Mouse (Mus musculus) testis, adult 2 months (tissue): Measurements from ENCODE around the gene Tulp4.
"Not testable (repeated sequence)": the region's sequence is repeated elsewhere in the genome, so short reads cannot be mapped to it uniquely, and the experiment has no call there.

Source experiments
- CTCF ChIP-seq: fragments of 200-500 bp; IDR thresholded peaks from 2 replicates; pipeline ENCODE4 v1.5.1; 2012; ENCODE audit warnings: low read depth, mild to moderate bottlenecking, inconsistent platforms, low read length, moderate library complexity; ENCODE audit not compliant: control insufficient read depth, insufficient read depth, insufficient replicate concordance
- POLR2A ChIP-seq: fragments of 200-500 bp; IDR thresholded peaks from 2 replicates; pipeline ENCODE4 v1.6.1; 2012; ENCODE audit warnings: low read depth, mild to moderate bottlenecking, inconsistent platforms, low read length, moderate library complexity; ENCODE audit not compliant: control insufficient read depth

- TF ChIP-seq POLR2A, CTCF: not testable (repeated sequence)
These were observed 173.0 kb downstream of the Tulp4 start for GRCm38 (mm10) chr17:6279205-6279604.
